In genomic region chr1:153035328-153035944, GRCm38 (mm10) we compare ENCODE assay signal across 8 mouse cellular contexts.
DNase-seq lines count a peak whose midpoint lies in the region; ATAC-seq and TF ChIP-seq lines count a peak whose summit lies in the region.

No protein-coding gene starts in this region.

- H3K27ac ChIP-seq in testis, adult 2 months (ENCODE audit: control insufficient read depth, insufficient read depth, low read depth, low read length), result no peak overlapping the region
- peak overlapping the region; percentile 91 for H3K27ac ChIP-seq in forebrain, embryonic 15.5 days (replicated peaks)
- H3K27ac ChIP-seq in kidney, adult 2 months (ENCODE audit: insufficient read depth, low read depth, low read length), result no peak overlapping the region
- H3K27ac ChIP-seq in limb, embryonic 11.5 days (replicated peaks; ENCODE audit: low read depth, low read length), result no peak overlapping the region
- peak overlapping the region; percentile 86 for H3K27ac ChIP-seq in neural tube, embryonic 11.5 days (ENCODE audit: low read depth, low read length)

- no peak overlapping the region for H3K4me2 ChIP-seq in forebrain, embryonic 15.5 days (replicated peaks)
- H3K4me2 ChIP-seq in limb, embryonic 11.5 days (ENCODE audit: low read depth, severe bottlenecking), result no peak overlapping the region
- H3K4me2 ChIP-seq in neural tube, embryonic 11.5 days (ENCODE audit: low read depth), result no peak overlapping the region

- no peaks in the 10 kb centered on the region for H3K27me3 ChIP-seq in testis, adult 2 months (ENCODE audit: control insufficient read depth, insufficient read depth, low read length)
- H3K27me3 ChIP-seq in forebrain, embryonic 15.5 days, result no peaks in the 10 kb centered on the region
- no peaks in the 10 kb centered on the region for H3K27me3 ChIP-seq in kidney, adult 2 months (replicated peaks; ENCODE audit: control insufficient read depth, insufficient read depth, low read length)
- no peaks in the 10 kb centered on the region for H3K27me3 ChIP-seq in limb, embryonic 11.5 days (ENCODE audit: control insufficient read depth, insufficient read depth, low read length)
- H3K27me3 ChIP-seq in neural tube, embryonic 11.5 days (ENCODE audit: control insufficient read depth, insufficient read depth, low read length), result no peaks in the 10 kb centered on the region

- H3K4me1 ChIP-seq in testis, adult 2 months (ENCODE audit: control insufficient read depth, insufficient read depth, low read length), result no peaks in the 10 kb centered on the region
- peaks cover 43% of the 10 kb centered on the region for H3K4me1 ChIP-seq in forebrain, embryonic 15.5 days
- H3K4me1 ChIP-seq in kidney, adult 2 months (ENCODE audit: control insufficient read depth, insufficient read depth, low read length), result no peaks in the 10 kb centered on the region
- peaks cover 3% of the 10 kb centered on the region; the same call in 1 of the 2 replicates for H3K4me1 ChIP-seq in limb, embryonic 11.5 days (ENCODE audit: control insufficient read depth, insufficient read depth, low read length)
- H3K4me1 ChIP-seq in neural tube, embryonic 11.5 days (ENCODE audit: control insufficient read depth, insufficient read depth, low read length), result peaks cover 36% of the 10 kb centered on the region

- no peak for TF ChIP-seq POLR2A in testis, adult 2 months (IDR thresholded peaks at IDR 0.05; ENCODE audit: control insufficient read depth, low read depth, low read length)
- TF ChIP-seq POLR2A in kidney, adult 2 months (IDR thresholded peaks at IDR 0.05; ENCODE audit: low read depth, low read length), result no peak

- no peaks in the 10 kb centered on the region for H3K36me3 ChIP-seq in testis, adult 2 months (ENCODE audit: control insufficient read depth, insufficient read depth, low read length)
- no peaks in the 10 kb centered on the region for H3K36me3 ChIP-seq in forebrain, embryonic 15.5 days
- no peaks in the 10 kb centered on the region for H3K36me3 ChIP-seq in kidney, adult 2 months (ENCODE audit: control insufficient read depth, insufficient read depth, low read length)
- no peaks in the 10 kb centered on the region for H3K36me3 ChIP-seq in limb, embryonic 11.5 days (ENCODE audit: control insufficient read depth, insufficient read depth, low read length)
- H3K36me3 ChIP-seq in neural tube, embryonic 11.5 days (ENCODE audit: control insufficient read depth, insufficient read depth, low read length), result no peaks in the 10 kb centered on the region

- no peak overlapping the region for H3K4me3 ChIP-seq in testis, adult 2 months (ENCODE audit: control insufficient read depth, low read depth, low read length)
- no peak overlapping the region for H3K4me3 ChIP-seq in forebrain, embryonic 15.5 days
- no peak overlapping the region for H3K4me3 ChIP-seq in kidney, adult 2 months (ENCODE audit: insufficient read depth, low read depth, low read length)
- H3K4me3 ChIP-seq in limb, embryonic 11.5 days (ENCODE audit: low read depth, low read length), result no peak overlapping the region
- H3K4me3 ChIP-seq in neural tube, embryonic 11.5 days (ENCODE audit: low read depth, low read length), result no peak overlapping the region

- H3K9ac ChIP-seq in forebrain, embryonic 15.5 days (replicated peaks), result peak overlapping the region; percentile 34; the same call in 1 of the 2 replicates
- H3K9ac ChIP-seq in limb, embryonic 11.5 days (ENCODE audit: low read length), result peak overlapping the region; percentile 5; the same call in 1 of the 2 replicates
- peak overlapping the region; percentile 38 for H3K9ac ChIP-seq in neural tube, embryonic 11.5 days (ENCODE audit: low read length)

- no peak for DNase-seq in testis, postnatal 14 days (ENCODE audit: low spot score)
- peak; percentile 74 for DNase-seq in cerebellum, adult 11 months
- DNase-seq in kidney, adult 2 months, result peak; percentile 54
- DNase-seq in limb, embryonic 11.5 days (ENCODE audit: low spot score), result peak; percentile 81
- DNase-seq in neural tube, embryonic 11.5 days (ENCODE audit: low spot score), result peak; percentile 85
- peak; percentile 47 to 48 for DNase-seq in urinary bladder, postnatal 36 days (ENCODE audit: low spot score in 2 of 2)

- WGBS in forebrain, embryonic 15.5 days, result 34% methylated on average over 6 of the region's 6 CpGs
- 37% methylated on average over 6 of the region's 6 CpGs for WGBS in kidney, adult 2 months
- WGBS in limb, embryonic 11.5 days, result 41% methylated on average over 6 of the region's 6 CpGs
- 35% methylated on average over 6 of the region's 6 CpGs for WGBS in neural tube, embryonic 11.5 days

- ATAC-seq in forebrain, embryonic 15.5 days (replicated peaks), result peak; percentile 64
- ATAC-seq in limb, embryonic 11.5 days (ENCODE audit: insufficient number of reproducible peaks, low FRiP score, low TSS enrichment, low read depth), result no peak
- ATAC-seq in neural tube, embryonic 11.5 days (ENCODE audit: insufficient read depth, low FRiP score, low TSS enrichment), result peak; percentile 36

- no peaks in the 10 kb centered on the region for H3K9me3 ChIP-seq in forebrain, embryonic 15.5 days
- H3K9me3 ChIP-seq in limb, embryonic 11.5 days (ENCODE audit: control insufficient read depth, low read length), result no peaks in the 10 kb centered on the region
- H3K9me3 ChIP-seq in neural tube, embryonic 11.5 days (ENCODE audit: control insufficient read depth, low read length), result no peaks in the 10 kb centered on the region

- TF ChIP-seq CTCF in testis, adult 2 months (IDR thresholded peaks at IDR 0.05; ENCODE audit: control insufficient read depth, insufficient read depth, insufficient replicate concordance, low read depth, low read length), result peak; percentile 50; the same call in 1 of the 2 replicates
- peak; percentile 67 for TF ChIP-seq CTCF in kidney, adult 2 months (conservative IDR thresholded peaks at IDR 0.05; ENCODE audit: insufficient read depth, insufficient read length, low read depth, low read length)

Comparison
In these comparisons a context has a peak if more than half of its experiments do, and no peak if none do; other contexts are left out.
1. H3K27ac ChIP-seq: peak in forebrain, embryonic 15.5 days (single experiment) and neural tube, embryonic 11.5 days (single experiment); none in testis, adult 2 months (single experiment), kidney, adult 2 months (single experiment) and limb, embryonic 11.5 days (single experiment).
2. Peak in every context shown above with its lines, with median percentiles within 50 percentile points of each other: H3K9ac ChIP-seq.